Mouse (Mus musculus) cerebellum, adult 2 months (tissue): Measurements from ENCODE around the gene Cdkn2d. TPM values are rescaled to one million over a fixed set of nuclear protein-coding genes. Genes with fewer than 3 reads are reported as not detected.

Source experiments
- DNase-seq, 2 experiments: peaks; one replicate each; pipeline ENCODE4 v3.0.0; 2021
- H3K27ac ChIP-seq: fragments of 200-500 bp; 2 replicates; pipeline ENCODE4 v1.5.1; 2012; ENCODE audit warnings: low read length, control low read depth, inconsistent platforms; ENCODE audit not compliant: insufficient read depth
- H3K27me3 ChIP-seq: fragments of 200-500 bp; 2 replicates; pipeline ENCODE4 v1.6.1; 2012; ENCODE audit warnings: inconsistent platforms, mild to moderate bottlenecking, low read length, moderate library complexity; ENCODE audit not compliant: control insufficient read depth, insufficient read depth
- H3K4me1 ChIP-seq: fragments of 200-500 bp; 2 replicates; pipeline ENCODE4 v1.6.1; 2011; ENCODE audit warnings: low read length; ENCODE audit not compliant: control insufficient read depth, insufficient read depth
- H3K4me3 ChIP-seq: fragments of 200-500 bp; replicated peaks from 2 replicates; pipeline ENCODE3; 2011; ENCODE audit warnings: mild to moderate bottlenecking, low read depth, low read length, control low read depth; ENCODE audit not compliant: insufficient read depth
- CTCF ChIP-seq: fragments of 200-500 bp; IDR thresholded peaks from 2 replicates; pipeline ENCODE4 v1.5.1; 2011; ENCODE audit warnings: low read depth, mild to moderate bottlenecking, control low read depth, low read length, moderate library complexity, borderline replicate concordance; ENCODE audit not compliant: insufficient read depth
- POLR2A ChIP-seq: fragments of 200-500 bp; IDR thresholded peaks from 2 replicates; pipeline ENCODE4 v1.6.1; 2011; ENCODE audit warnings: low read length, control low read depth, borderline replicate concordance; ENCODE audit not compliant: insufficient read depth
- WGBS: fragments of 180-500 bp; shearing (Covaris S2); methylation state at CpG from one replicate; pipeline ENCODE4 v1.1.7; 2018; 5-methylcytosine and 5-hydroxymethylcytosine counted together
- polyA plus RNA-seq: library from polyadenylated mRNA; depleted of rRNA; stranded (reverse); fragments of >200 nt; gene quantifications from 2 replicates; pipeline ENCODE4 v1.2.3, GENCODE M21; 2012

Gene Cdkn2d
- polyA plus RNA-seq, 1 experiment = 88.6 TPM

- H3K27ac ChIP-seq = no peak overlapping the region
- H3K4me3 ChIP-seq = no peak overlapping the region
- WGBS = 67% methylated on average over 13 of the region's 13 CpGs
- no peaks in the 10 kb centered on the region; the same call in 1 of the 2 replicates for H3K27me3 ChIP-seq
- no peak for DNase-seq
- no peaks in the 10 kb centered on the region for H3K4me1 ChIP-seq
- TF ChIP-seq POLR2A (no peak), CTCF (no peak)
Measured at GRCm38 (mm10) chr9:21251116-21251735, 40.0 kb downstream of the Cdkn2d start.

DNA sequence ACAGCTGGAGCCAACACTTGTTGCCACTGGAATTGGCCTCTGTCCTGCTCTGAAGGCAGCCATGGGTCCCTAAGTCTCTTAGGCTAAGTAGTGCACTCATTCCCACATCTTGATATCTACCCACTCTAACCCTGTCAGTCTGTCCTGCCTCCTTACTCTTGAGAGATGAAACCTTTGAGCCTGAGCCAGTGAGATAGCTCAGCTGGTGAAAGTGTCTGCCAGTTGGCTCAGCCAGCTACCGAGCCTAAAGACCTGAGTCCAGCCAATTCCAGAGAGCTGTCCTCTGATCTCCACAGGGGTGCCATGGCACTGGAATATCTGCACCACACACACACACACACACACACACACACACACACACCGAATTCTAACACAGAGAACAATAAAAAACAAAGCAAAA lies 40.7 kb downstream of the Cdkn2d start:
- H3K27ac ChIP-seq = no peak overlapping the region

DNA sequence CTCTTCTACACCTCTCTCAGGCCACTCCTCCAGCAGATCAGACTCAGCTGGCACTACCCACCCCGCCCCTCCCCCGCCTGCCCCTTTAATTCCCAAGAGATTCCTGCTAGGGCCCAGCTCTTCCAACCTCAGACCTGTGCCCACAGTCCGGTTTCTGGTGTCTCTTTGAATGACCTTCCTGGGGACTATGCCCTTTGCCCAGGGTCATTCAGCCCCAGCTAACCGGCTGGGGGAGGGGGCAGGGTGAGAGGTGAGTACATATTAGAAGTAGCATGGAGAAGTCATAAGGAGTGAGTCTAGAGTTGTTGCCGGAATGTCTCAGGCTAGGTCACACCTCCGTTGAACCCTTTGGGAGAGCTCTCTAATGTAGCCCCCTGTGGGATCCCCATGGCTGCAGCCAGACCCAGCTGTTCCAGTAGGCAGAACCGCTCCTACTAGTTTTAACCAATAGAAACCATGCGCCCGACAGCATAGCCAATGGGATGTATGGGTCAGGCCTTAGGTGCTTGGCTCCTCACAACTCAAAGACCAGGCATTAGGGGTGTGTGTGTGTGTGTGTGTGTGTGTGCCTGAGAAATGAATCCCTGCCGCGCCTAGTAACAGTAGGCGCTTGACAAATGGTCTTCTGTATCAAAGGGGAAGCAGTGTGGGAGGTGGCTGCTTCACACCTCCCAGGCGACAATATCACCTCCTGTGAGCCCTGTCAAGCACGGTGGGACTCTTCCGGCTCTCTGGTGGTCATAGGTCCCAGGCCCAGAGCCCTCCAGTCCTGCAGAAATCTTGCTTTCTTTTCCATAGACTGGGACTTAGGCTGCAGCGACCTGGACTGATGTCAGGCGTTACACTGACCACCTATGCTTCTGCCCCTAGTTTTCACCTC lies 41.3 kb downstream of the Cdkn2d start:
- H3K4me1 ChIP-seq = peaks cover 4% of the 10 kb centered on the region; the same call in 1 of the 2 replicates
- no peaks in the 10 kb centered on the region; the same call in 1 of the 2 replicates for H3K27me3 ChIP-seq
- no peak for TF ChIP-seq POLR2A
- TF ChIP-seq CTCF = no peak
- no peak for DNase-seq
- H3K27ac ChIP-seq = no peak overlapping the region
- WGBS = 59% methylated on average over 17 of the region's 17 CpGs
- no peak overlapping the region for H3K4me3 ChIP-seq

More for the DNA sequence above, 40.7 kb downstream of the Cdkn2d start:
- Histone ChIP-seq H3K27me3 (no peaks in the 10 kb centered on the region; the same call in 1 of the 2 replicates), H3K4me1 (peaks cover under 1% of the 10 kb centered on the region; the same call in 1 of the 2 replicates), H3K4me3 (no peak overlapping the region)
- TF ChIP-seq POLR2A (no peak), CTCF (no peak)
- DNase-seq = no peak
- 20% methylated on average over 2 of the region's 2 CpGs for WGBS

GRCm38 (mm10) chr9:21248326-21248725 lies 42.9 kb downstream of the Cdkn2d start, which contains the start of gene S1pr5:
S1pr5 (minus strand) TSS chr9:21248443.
- WGBS = 8% methylated on average over 30 of the region's 30 CpGs
- TF ChIP-seq CTCF = no peak
- TF ChIP-seq POLR2A = no peak
- no peaks in the 10 kb centered on the region; the same call in 1 of the 2 replicates for H3K27me3 ChIP-seq
- peak within 1 kb of the TSS; percentile 64; the same call in 1 of the 2 replicates for H3K27ac ChIP-seq
- peak in 1 of 2 experiments; percentile 42 for DNase-seq
- H3K4me3 ChIP-seq = no peak within 1 kb of the TSS
- H3K4me1 ChIP-seq = peaks cover 4% of the 10 kb centered on the region; the same call in 1 of the 2 replicates

GRCm38 (mm10) chr9:21246342-21246741 lies 44.9 kb downstream of the Cdkn2d start:
- H3K27me3 ChIP-seq = no peaks in the 10 kb centered on the region; the same call in 1 of the 2 replicates

GRCm38 (mm10) chr9:21245113-21245487 lies 46.1 kb downstream of the Cdkn2d start:
- WGBS = 1% methylated on average over 16 of the region's 16 CpGs
- Histone ChIP-seq H3K27me3 (no peaks in the 10 kb centered on the region; the same call in 1 of the 2 replicates), H3K27ac (peak overlapping the region; percentile 95), H3K4me1 (peaks cover 11% of the 10 kb centered on the region; the same call in 1 of the 2 replicates), H3K4me3 (peak overlapping the region; percentile 76)
- TF ChIP-seq CTCF (no peak), POLR2A (no peak)
- no peak for DNase-seq

More at GRCm38 (mm10) chr9:21246342-21246741, 44.9 kb downstream of the Cdkn2d start:
- WGBS = 87% methylated on average over 1 of the region's 1 CpGs
- Histone ChIP-seq H3K4me3 (no peak overlapping the region), H3K27ac (no peak overlapping the region), H3K4me1 (peaks cover 11% of the 10 kb centered on the region; the same call in 1 of the 2 replicates)
- TF ChIP-seq CTCF (no peak), POLR2A (no peak)
- no peak for DNase-seq

- Histone ChIP-seq H3K27ac (peak overlapping the region; percentile 95), H3K27me3 (no peaks in the 10 kb centered on the region; the same call in 1 of the 2 replicates), H3K4me3 (peak overlapping the region; percentile 76), H3K4me1 (peaks cover 11% of the 10 kb centered on the region; the same call in 1 of the 2 replicates)
- peak; percentile 80 to 86 for DNase-seq
- peak; percentile 25; the same call in 1 of the 2 replicates for TF ChIP-seq POLR2A
- TF ChIP-seq CTCF = 0 out of 2 replicates have a peak, but pooled peaks have one; percentile 6
- under 1% methylated on average over 72 of the region's 72 CpGs for WGBS
Measured at GRCm38 (mm10) chr9:21244428-21245112, 46.6 kb downstream of the Cdkn2d start.
